Comparison of ENCODE assay signal across 9 mouse cellular contexts in the genomic region with DNA sequence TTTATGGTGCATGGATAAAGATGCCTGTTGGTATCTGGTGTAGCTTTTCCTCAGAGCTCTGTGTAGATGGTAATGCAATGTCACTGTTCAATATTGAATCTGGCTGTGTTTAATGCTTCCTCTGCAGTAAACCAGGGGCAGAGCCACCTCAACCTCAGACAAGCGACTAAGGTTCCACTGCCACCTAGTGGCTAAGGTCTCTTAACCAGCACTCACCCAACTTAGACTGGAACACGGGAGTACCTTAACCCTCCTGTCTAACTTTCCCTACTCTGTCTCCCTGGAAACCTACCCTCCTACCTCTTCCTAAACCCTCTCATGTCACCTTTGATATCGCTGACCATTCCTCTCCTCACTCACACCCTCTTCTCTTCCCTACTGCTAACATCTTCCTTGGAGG.
DNase-seq lines count a peak whose midpoint lies in the region; ATAC-seq and TF ChIP-seq lines count a peak whose summit lies in the region.
"Had no signal": no experiment of that assay in that cellular context is flagged by ENCODE, and none has a peak within 500 bp of the region (broad histone marks: within the 10 kb centered on the region; RNA-seq: fewer than 3 reads in every experiment).

No protein-coding gene starts in this region.

- TF ChIP-seq CTCF in spleen, adult 2 months (IDR thresholded peaks at IDR 0.05; ENCODE audit: extremely low read depth, insufficient read depth, insufficient read length, insufficient replicate concordance), result peak; percentile 47; the same call in 1 of the 2 replicates
- TF ChIP-seq CTCF in kidney, adult 2 months (conservative IDR thresholded peaks at IDR 0.05; ENCODE audit: insufficient read depth, insufficient read length, low read depth, low read length), result peak; percentile 92

- no peak overlapping the region for H3K9ac ChIP-seq in liver, embryonic 11.5 days (ENCODE audit: low read depth, low read length)
- H3K9ac ChIP-seq in neural tube, embryonic 11.5 days (ENCODE audit: low read length), result no peak overlapping the region
- H3K9ac ChIP-seq: embryonic facial prominence, embryonic 15.5 days had no signal

- no peaks in the 10 kb centered on the region for H3K4me1 ChIP-seq in spleen, adult 2 months (ENCODE audit: control insufficient read depth, insufficient read depth, insufficient read length)
- H3K4me1 ChIP-seq in kidney, adult 2 months (ENCODE audit: control insufficient read depth, insufficient read depth, low read length), result no peaks in the 10 kb centered on the region
- no peaks in the 10 kb centered on the region for H3K4me1 ChIP-seq in liver, embryonic 11.5 days (replicated peaks; ENCODE audit: control insufficient read depth, insufficient read depth, low read length)
- H3K4me1 ChIP-seq in neural tube, embryonic 11.5 days (ENCODE audit: control insufficient read depth, insufficient read depth, low read length), result no peaks in the 10 kb centered on the region
- H3K4me1 ChIP-seq: embryonic facial prominence, embryonic 15.5 days had no signal

- H3K36me3 ChIP-seq in spleen, adult 2 months (ENCODE audit: control insufficient read depth, insufficient read depth, low read length), result no peaks in the 10 kb centered on the region
- no peaks in the 10 kb centered on the region for H3K36me3 ChIP-seq in kidney, adult 2 months (ENCODE audit: control insufficient read depth, insufficient read depth, low read length)
- no peaks in the 10 kb centered on the region for H3K36me3 ChIP-seq in liver, embryonic 11.5 days (ENCODE audit: control insufficient read depth, insufficient read depth, low read length)
- no peaks in the 10 kb centered on the region for H3K36me3 ChIP-seq in neural tube, embryonic 11.5 days (ENCODE audit: control insufficient read depth, insufficient read depth, low read length)
- H3K36me3 ChIP-seq: embryonic facial prominence, embryonic 15.5 days had no signal

- 23% methylated on average over 3 of the region's 3 CpGs for WGBS in spleen, adult 2 months
- 14% methylated on average over 3 of the region's 3 CpGs for WGBS in kidney, adult 2 months
- 16% methylated on average over 3 of the region's 3 CpGs for WGBS in liver, embryonic 11.5 days
- 22% methylated on average over 3 of the region's 3 CpGs for WGBS in neural tube, embryonic 11.5 days

- peak; percentile 9 to 26 for DNase-seq in spleen, adult 2 months (ENCODE audit: low read depth in 1 of 2, low spot score in 2 of 2)
- DNase-seq in spleen, adult 12 weeks (ENCODE audit: low spot score), result no peak
- peak; percentile 25 for DNase-seq in cerebellum, adult 8-10 months
- peak; percentile 16 to 36 for DNase-seq in frontal cortex, postnatal 10 days (ENCODE audit: low spot score in 2 of 2)
- DNase-seq in kidney, adult 2 months, result peak; percentile 58
- DNase-seq in liver, embryonic 11.5 days (ENCODE audit: low spot score), result no peak
- peak; percentile 66 for DNase-seq in neural tube, embryonic 11.5 days (ENCODE audit: low spot score)
- peak; percentile 67 for DNase-seq in testis, postnatal 10 days (ENCODE audit: low spot score)

- no peaks in the 10 kb centered on the region for H3K9me3 ChIP-seq in liver, embryonic 11.5 days (ENCODE audit: control insufficient read depth, low read length)
- H3K9me3 ChIP-seq in neural tube, embryonic 11.5 days (ENCODE audit: control insufficient read depth, low read length), result no peaks in the 10 kb centered on the region
- H3K9me3 ChIP-seq: embryonic facial prominence, embryonic 15.5 days had no signal

- no peaks in the 10 kb centered on the region for H3K27me3 ChIP-seq in spleen, adult 2 months (ENCODE audit: control insufficient read depth, insufficient read depth, low read length)
- no peaks in the 10 kb centered on the region for H3K27me3 ChIP-seq in kidney, adult 2 months (replicated peaks; ENCODE audit: control insufficient read depth, insufficient read depth, low read length)
- no peaks in the 10 kb centered on the region for H3K27me3 ChIP-seq in liver, embryonic 11.5 days (replicated peaks; ENCODE audit: control insufficient read depth, insufficient read depth, low read length)
- no peaks in the 10 kb centered on the region for H3K27me3 ChIP-seq in neural tube, embryonic 11.5 days (ENCODE audit: control insufficient read depth, insufficient read depth, low read length)
- H3K27me3 ChIP-seq: embryonic facial prominence, embryonic 15.5 days had no signal

- ATAC-seq in liver, embryonic 11.5 days (replicated peaks; ENCODE audit: low FRiP score), result peak; percentile 34; the same call in 1 of the 2 replicates
- ATAC-seq in neural tube, embryonic 11.5 days (ENCODE audit: insufficient read depth, low FRiP score, low TSS enrichment), result no peak

- H3K4me3 ChIP-seq in spleen, adult 2 months (ENCODE audit: extremely low read depth, insufficient read depth, insufficient read length), result no peak overlapping the region
- H3K4me3 ChIP-seq in kidney, adult 2 months (ENCODE audit: insufficient read depth, low read depth, low read length), result no peak overlapping the region
- H3K4me3 ChIP-seq in liver, embryonic 11.5 days (ENCODE audit: low read depth, low read length), result no peak overlapping the region
- H3K4me3 ChIP-seq in neural tube, embryonic 11.5 days (ENCODE audit: low read depth, low read length), result no peak overlapping the region
- H3K4me3 ChIP-seq: embryonic facial prominence, embryonic 15.5 days had no signal

- no peak for TF ChIP-seq POLR2A in spleen, adult 2 months (IDR thresholded peaks at IDR 0.05; ENCODE audit: low read depth, low read length)
- TF ChIP-seq POLR2A in kidney, adult 2 months (IDR thresholded peaks at IDR 0.05; ENCODE audit: low read depth, low read length), result no peak

- no peak overlapping the region for H3K4me2 ChIP-seq in liver, embryonic 11.5 days
- no peak overlapping the region for H3K4me2 ChIP-seq in neural tube, embryonic 11.5 days (ENCODE audit: low read depth)
- H3K4me2 ChIP-seq: embryonic facial prominence, embryonic 15.5 days had no signal

- no peak overlapping the region for H3K27ac ChIP-seq in spleen, adult 2 months (ENCODE audit: insufficient read depth, low read length)
- no peak overlapping the region for H3K27ac ChIP-seq in kidney, adult 2 months (ENCODE audit: insufficient read depth, low read depth, low read length)
- no peak overlapping the region for H3K27ac ChIP-seq in liver, embryonic 11.5 days (ENCODE audit: low read depth, low read length)
- no peak overlapping the region for H3K27ac ChIP-seq in neural tube, embryonic 11.5 days (ENCODE audit: low read depth, low read length)
- H3K27ac ChIP-seq: embryonic facial prominence, embryonic 15.5 days had no signal

Comparison
In these comparisons a context has a peak if more than half of its experiments do, and no peak if none do; other contexts are left out.
1. DNase-seq: peak in spleen, adult 2 months (2 of 2), cerebellum, adult 8-10 months (single experiment), frontal cortex, postnatal 10 days (2 of 2), kidney, adult 2 months (single experiment), neural tube, embryonic 11.5 days (single experiment) and testis, postnatal 10 days (single experiment); none in spleen, adult 12 weeks (single experiment) and liver, embryonic 11.5 days (single experiment).